In the genomic region with DNA sequence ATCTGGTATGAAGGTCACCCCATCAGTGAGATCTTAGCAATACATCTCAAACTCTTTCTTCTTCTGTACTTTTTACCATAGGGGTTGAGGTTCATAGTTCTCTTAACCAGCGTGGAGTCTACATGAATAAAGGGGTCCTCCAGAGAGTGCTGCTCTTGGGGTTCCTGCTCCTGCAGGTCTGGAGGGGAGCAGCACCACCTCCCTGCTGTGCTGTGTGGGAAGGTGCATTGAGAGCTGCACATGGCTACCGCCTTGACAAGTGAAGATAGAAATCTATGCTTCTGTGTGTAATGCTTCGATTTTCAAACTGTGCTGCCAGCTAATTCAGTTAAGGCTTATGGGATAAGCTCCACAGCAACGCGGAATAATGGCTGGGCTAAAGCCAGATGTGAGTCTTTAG, we compare ENCODE assay signal across 27 mouse cellular contexts.
DNase-seq lines count a peak whose midpoint lies in the region; ATAC-seq and TF ChIP-seq lines count a peak whose summit lies in the region.
"Had no signal": no experiment of that assay in that cellular context is flagged by ENCODE, and none has a peak within 500 bp of the region (broad histone marks: within the 10 kb centered on the region; RNA-seq: fewer than 3 reads in every experiment).

No protein-coding gene starts in this region.

- intact Hi-C loops in left cerebral cortex, adult 2 months (cut with DNase I): loop anchor here (5.0 kb wide), 1 partner anchor 246 kb away; no protein-coding TSS in a partner anchor
- intact Hi-C loops in left cerebral cortex, postnatal 36 days (cut with DNase I): loop anchor here (10.0 kb wide), 1 partner anchor 248 kb away; no protein-coding TSS in a partner anchor

- peaks cover 10% of the 10 kb centered on the region; the same call in 1 of the 2 replicates for H3K36me3 ChIP-seq in heart, embryonic 12.5 days
- H3K36me3 ChIP-seq: forebrain, embryonic 12.5 days; forebrain, embryonic 15.5 days; hindbrain, embryonic 10.5 days had no signal

- no peak overlapping the region for H3K27ac ChIP-seq in heart, embryonic 12.5 days (ENCODE audit: poor library complexity, severe bottlenecking)
- peak overlapping the region; percentile 24; the same call in 1 of the 2 replicates for H3K27ac ChIP-seq in left cerebral cortex, adult 2 months
- H3K27ac ChIP-seq: embryonic facial prominence, embryonic 10.5 days; embryonic facial prominence, embryonic 13.5 days; forebrain, embryonic 12.5 days; forebrain, embryonic 15.5 days; gastrocnemius, adult 2 months; hindbrain, embryonic 10.5 days; hindbrain, embryonic 14.5 days; hindbrain, postnatal 0 days had no signal

- no peak overlapping the region for H3K4me2 ChIP-seq in heart, embryonic 12.5 days
- H3K4me2 ChIP-seq: embryonic facial prominence, embryonic 13.5 days; forebrain, embryonic 12.5 days; forebrain, embryonic 15.5 days; hindbrain, embryonic 14.5 days had no signal

- ATAC-seq in heart, embryonic 12.5 days (ENCODE audit: insufficient number of reproducible peaks, low FRiP score): no peak
- ATAC-seq: forebrain, embryonic 15.5 days; hindbrain, postnatal 0 days had no signal

- no peak overlapping the region for H3K9ac ChIP-seq in heart, embryonic 12.5 days
- H3K9ac ChIP-seq: embryonic facial prominence, embryonic 13.5 days; forebrain, embryonic 12.5 days; forebrain, embryonic 15.5 days; hindbrain, embryonic 14.5 days had no signal

- DNase-seq in heart, adult 11 months: peak; percentile 77
- no peak for DNase-seq in left cerebral cortex, adult 2 months (ENCODE audit: extremely low spot score in 1 of 2, low spot score in 2 of 2)
- DNase-seq in left cerebral cortex, postnatal 36 days (ENCODE audit: low spot score in 2 of 2): no peak
- DNase-seq in MN1 (ENCODE audit: low spot score): peak; percentile 58
- DNase-seq in induced T-regulatory cell, adult 2 months (ENCODE audit: low read depth): peak; percentile 18
- DNase-seq in kidney, postnatal 36 days: no peak
- DNase-seq: B cell, adult 2 months; cerebellum, adult 11-12 months; cerebellum, adult 8-10 months; cerebellum, postnatal 10 days; cerebellum, postnatal 36 days; embryo, embryonic 11 days; gastrocnemius, adult 2 months; gastrocnemius, postnatal 14 days; heart, adult 18-20 months; heart, postnatal 36 days had no signal

- H3K9me3 ChIP-seq in heart, embryonic 12.5 days (replicated peaks): no peaks in the 10 kb centered on the region
- H3K9me3 ChIP-seq: embryonic facial prominence, embryonic 10.5 days; embryonic facial prominence, embryonic 13.5 days; forebrain, embryonic 12.5 days; forebrain, embryonic 15.5 days; G1E; hindbrain, embryonic 10.5 days had no signal

- no peak; the same call in 1 of the 2 replicates for TF ChIP-seq CTCF in left cerebral cortex, adult 2 months (IDR thresholded peaks at IDR 0.05)

- H3K4me3 ChIP-seq in heart, embryonic 12.5 days: no peak overlapping the region
- H3K4me3 ChIP-seq in left cerebral cortex, adult 2 months: no peak overlapping the region
- H3K4me3 ChIP-seq: embryonic facial prominence, embryonic 10.5 days; embryonic facial prominence, embryonic 13.5 days; erythroblast, embryonic 14.5 days; forebrain, embryonic 12.5 days; forebrain, embryonic 15.5 days; gastrocnemius, adult 2 months; hindbrain, embryonic 10.5 days had no signal

- 77% methylated on average over 5 of the region's 5 CpGs for WGBS in heart, embryonic 12.5 days

- H3K27me3 ChIP-seq in heart, embryonic 12.5 days (replicated peaks): no peaks in the 10 kb centered on the region
- H3K27me3 ChIP-seq: CH12.LX; embryonic facial prominence, embryonic 13.5 days; forebrain, embryonic 12.5 days; forebrain, embryonic 15.5 days had no signal

- peaks cover 4% of the 10 kb centered on the region; the same call in 1 of the 2 replicates for H3K4me1 ChIP-seq in heart, embryonic 12.5 days (replicated peaks)
- H3K4me1 ChIP-seq: forebrain, embryonic 12.5 days; forebrain, embryonic 15.5 days; hindbrain, embryonic 10.5 days had no signal

Comparison
In these comparisons a context has a peak if more than half of its experiments do, and no peak if none do; other contexts are left out.
1. DNase-seq: peak in heart, adult 11 months (single experiment), MN1 (single experiment) and induced T-regulatory cell, adult 2 months (single experiment); none in left cerebral cortex, adult 2 months (0 of 2), left cerebral cortex, postnatal 36 days (0 of 2) and kidney, postnatal 36 days (0 of 2).